Mouse (Mus musculus) right cerebral cortex, postnatal 10 days (tissue): ENCODE measurements around the gene Mylpf.

ENCODE experiments used
- DNase-seq, 2 experiments: peaks; one replicate each; pipeline ENCODE4 v3.0.0; 2021; ENCODE audit warnings: low spot score in 2 of 2

Gene Mylpf

DNA sequence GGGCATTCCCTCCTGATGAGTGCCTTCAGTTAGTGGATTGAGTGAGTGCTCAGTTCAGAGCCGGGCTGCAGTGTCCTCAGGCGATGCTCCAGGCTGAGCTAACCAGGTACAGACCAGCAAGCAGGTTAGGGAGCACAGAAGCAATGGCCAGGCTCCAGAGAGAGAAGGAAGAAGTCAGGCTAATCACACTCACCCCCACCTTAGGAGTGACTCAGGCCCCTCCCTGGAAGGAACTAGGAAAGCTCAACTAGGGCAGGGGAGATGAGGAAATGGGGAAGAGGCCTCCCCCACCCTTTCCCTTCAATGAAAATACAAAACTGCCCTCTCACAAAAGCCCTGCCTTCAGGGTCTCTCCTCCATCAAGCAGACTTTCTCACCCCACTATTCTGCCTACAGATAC is 2.1 kb upstream of the Mylpf start:
- peak in 1 of 2 experiments; percentile 44 for DNase-seq

DNA sequence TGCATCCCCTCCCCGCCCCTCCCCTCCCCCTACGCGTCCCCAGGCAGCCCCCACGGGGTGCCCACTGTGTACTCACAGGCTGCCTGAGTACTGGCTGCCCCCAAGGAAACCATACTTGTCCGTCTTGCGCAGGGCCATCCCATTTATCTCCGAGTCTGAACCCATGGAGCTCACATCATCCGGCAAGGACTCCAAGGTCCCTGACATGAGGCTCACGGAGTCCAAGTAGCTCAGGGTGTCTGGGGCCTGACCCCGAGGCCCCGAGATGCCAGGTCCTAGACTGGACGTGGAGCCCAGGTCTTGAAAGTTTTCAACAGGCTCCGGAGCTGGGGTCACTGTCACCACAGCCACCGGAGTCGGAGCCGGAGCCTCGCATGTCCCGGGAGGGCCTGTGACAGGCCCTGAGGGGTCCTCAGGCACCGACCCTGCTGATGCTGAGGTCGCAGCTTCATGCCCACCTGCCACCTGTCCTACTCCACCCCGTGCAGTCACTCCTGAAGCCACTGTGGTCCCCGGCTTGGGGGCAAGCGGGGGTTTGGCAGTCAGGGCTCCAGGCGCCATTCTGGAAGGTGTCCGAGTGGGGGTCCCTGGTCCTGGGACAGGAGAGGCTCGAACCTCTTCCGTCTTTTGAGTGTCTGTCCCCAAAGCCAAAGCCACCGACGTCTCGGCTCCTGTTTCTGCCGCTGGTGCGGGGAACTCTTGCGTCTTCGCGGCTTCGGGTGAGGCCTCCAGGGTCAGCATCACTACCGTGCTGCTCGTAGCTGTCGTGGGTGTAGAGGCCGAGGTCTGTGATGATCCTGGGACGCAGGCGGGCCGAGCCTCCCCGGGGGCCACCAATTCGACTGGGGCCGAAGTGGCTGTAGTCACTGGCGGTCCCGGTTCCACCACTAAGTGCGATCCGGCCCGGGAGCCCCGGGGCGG is 1.1 kb upstream of the Mylpf start:
- peak; percentile 58 to 68 for DNase-seq

DNA sequence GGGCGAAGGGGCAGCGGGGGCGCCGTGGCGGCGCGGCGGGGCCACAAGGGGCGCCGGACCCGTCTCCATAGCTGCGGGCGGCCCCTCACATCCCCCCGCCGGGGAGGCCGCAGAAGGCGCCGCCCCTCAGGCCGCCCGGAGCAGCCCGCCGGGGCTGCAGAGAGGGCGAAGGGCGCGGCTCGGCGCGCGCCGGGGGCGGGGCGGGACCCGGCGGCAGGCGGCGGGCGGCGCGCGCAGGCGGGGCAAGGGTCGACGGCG is 466 bp upstream of the Mylpf start, which contains the start of gene Tbc1d10b:
Gene Tbc1d10b (minus strand): TSS at position 174 of the 258 bp plus-strand sequence.
- DNase-seq, result no peak

DNA sequence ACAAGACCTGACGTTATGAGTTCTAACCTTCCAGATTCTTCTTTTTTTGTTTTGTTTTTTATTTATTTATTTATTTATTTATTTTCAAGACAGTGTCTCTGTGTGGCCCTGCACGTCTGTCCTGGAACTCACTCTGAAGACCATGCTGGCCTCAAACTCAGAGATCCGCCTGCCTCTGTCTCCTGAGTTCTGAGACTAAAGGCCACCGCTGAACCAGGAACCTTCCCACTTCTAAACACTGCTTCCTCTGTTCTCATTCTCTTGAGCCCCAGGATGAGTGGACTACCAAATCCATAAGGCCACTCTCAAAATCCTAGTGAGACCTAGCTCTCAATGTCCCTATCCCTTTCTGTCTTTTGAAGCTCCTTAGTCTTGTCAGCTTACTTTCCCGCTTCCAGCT is 1.2 kb downstream of the Mylpf start:
- no peak for DNase-seq

DNA sequence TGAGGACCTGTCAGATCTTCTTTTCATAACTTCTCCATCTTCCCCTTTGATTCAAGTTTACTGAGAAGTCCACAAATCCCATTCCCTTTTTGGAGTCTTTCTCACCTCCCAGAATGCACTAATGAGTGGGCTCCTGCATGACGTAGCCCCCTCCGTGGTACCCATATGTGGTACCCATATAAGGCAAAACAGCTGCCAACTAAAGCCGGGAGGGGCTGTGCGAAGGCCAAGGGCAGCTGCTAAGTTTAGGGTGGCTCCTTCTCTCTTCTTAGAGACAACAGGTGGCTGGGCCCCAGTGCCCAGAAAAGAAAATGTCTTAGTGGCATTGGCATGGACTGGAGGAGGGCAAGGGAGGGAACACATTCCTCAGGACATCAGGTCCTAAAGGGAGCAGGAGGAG is 1.6 kb downstream of the Mylpf start:
- DNase-seq, result peak in 1 of 2 experiments; percentile 48

DNA sequence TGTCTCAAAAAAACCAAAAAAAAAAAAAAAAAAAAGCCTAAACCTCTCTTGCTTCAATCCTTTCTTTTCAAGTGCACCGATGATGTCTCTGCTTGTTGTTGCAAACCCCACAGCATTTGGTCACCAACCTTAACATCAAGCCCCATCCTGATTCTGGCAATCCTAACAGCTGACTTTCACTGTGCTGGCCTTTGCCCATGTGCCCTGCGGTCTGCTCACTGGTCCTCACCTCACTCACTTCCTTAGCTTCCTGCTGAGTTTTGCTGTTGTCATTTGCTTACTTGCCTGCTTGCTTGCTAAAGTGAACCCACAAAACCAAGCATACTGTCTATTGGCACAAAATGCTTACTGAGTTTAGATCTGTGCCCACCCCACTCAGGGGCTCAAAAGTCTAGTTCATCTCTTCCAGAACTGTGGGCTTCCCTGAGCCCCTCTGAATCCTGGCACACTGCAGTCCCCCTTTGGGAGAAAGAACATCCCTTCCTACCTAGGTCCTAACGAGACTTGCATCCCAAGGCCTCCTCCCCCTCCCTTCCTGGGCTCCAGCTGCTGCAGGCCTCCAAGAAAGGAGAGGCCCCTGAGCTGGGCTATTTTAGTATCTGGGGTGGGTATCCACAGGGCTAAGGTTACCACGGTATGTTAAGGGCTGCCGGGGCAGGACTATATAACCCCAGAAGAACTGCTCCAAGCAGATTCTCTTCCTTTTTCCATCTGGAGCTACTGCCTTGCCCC is 2.5 kb downstream of the Mylpf start:
- no peak for DNase-seq

DNA sequence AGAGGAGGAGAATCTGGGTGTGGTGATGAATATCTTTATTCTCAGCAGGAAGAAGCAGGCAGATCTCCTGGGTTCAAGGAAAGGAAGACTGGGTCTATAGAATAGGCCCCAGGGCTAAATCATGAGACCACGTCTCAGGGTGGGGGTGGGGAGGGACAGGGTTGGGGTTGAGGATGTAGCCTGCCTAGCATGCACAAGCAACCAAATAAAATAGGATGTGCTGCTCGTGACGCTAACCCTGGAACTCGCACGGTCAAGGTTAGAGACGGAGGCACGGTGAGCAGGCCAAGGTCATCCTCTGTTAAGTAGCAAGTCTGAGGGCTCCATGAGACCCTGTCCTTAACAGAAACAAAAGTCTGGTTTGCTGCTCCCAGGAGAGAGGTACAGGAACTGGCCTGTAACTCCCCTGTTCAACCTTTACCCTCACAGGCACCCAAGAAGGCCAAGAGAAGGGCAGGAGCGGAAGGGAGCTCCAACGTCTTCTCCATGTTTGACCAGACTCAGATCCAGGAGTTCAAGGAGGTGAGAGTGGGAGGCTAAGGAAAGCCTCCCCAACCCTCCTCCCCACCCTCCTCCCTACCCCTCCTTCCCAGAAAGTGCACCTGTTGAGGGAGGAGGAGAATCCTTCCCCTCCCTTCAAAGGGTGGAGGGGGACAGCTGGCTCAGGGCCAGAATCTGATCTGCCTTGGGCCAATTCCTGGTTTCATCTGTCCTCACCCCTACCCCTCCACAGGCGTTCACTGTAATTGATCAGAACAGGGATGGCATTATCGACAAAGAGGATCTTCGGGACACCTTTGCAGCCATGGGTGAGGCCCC is 4.0 kb downstream of the Mylpf start:
- no peak for DNase-seq

DNA sequence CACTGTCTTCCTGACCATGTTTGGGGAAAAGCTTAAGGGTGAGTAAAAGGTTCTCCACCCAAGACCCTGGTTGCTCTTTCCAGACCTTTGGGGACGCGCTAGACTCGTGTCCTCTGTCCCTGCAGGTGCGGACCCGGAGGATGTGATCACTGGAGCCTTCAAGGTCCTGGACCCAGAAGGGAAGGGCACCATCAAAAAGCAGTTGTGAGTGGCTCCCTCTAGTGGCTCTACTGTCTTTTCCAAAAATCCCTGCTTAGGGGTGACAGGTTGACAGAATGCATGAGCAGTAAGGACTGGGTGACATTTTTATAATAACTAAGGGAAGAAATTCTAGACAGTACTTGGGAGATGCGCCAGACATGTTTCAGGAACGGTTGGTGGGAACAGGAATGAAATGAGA is 4.8 kb downstream of the Mylpf start:
- no peak for DNase-seq

DNA sequence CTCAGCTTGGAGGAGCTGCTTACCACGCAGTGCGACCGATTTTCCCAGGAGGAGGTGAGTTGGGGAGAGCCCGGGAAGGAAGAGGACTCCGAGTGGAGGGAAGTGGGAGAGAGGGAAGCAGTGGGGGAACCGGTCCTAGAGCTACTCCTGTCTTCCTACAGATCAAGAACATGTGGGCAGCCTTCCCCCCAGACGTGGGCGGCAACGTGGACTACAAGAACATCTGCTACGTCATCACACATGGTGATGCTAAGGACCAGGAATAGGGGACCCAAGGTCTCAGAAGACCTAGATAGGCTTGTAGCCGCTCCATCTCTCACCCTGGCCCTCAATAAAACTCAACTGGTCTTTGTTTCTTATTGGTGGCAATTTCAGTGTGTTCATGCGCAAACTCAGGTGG is 5.2 kb downstream of the Mylpf start:
- DNase-seq, result peak in 1 of 2 experiments; percentile 31

DNA sequence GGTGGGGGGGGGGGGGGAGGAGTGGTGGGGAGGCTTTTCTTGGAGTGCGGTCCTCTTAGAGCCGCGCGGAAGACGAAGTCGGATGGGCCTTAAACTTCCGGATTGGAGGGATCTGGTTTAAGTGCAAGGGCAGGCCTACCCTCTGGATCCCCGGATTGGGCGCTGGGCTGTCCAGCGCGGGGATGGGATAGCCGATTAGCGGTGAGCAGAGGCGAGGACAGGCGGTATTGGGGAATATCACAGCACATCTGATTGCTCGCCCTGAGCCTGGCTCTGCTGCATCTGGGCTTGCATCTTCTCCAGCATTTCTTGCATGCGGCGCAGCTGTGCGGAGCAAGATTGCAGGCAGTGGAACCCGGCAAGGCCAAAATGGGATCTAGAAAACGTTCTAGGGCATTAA is 5.8 kb downstream of the Mylpf start:
- no peak for DNase-seq

DNA sequence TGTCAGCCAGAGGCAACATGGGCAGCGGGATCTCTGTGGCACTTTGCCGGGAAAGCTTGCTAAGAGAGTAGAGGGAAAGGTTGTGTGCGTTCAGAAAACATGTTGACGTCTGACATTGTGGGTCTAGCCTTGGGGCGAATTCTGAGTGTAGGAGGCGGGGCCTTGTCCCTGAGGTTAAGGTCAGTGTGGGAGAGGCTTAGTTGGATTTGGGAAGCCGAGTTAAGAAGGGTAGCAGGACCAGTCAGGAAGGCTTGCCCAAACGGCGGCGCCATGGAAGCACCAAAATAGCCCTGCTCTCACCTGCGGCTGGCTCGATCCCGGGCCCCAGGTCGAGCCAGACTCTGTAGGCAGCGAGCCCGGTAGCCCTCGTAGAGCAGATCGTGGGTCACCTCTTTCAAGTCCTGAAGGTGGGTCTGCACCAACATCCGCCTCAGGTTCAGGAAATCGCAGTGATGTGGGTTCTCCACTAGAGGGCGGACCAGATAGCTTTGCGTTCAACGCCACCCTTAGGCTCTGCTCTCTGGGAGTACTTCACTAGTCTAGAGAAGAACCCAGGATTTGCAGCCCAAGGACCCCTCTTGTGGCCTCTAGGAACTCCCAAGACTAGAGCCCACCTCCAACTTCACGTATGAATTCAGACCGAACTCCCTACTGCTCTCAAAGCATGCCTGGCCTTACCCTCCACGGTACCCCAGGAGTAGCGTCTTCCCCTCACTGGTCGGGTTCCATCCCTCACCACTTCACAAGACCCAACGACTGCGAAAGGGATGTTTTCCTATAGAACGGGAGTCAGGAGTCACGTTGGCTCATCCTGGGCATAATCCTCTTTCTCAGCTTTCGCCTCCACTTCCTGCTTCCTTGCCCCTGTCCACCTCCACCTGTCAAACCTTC is 6.5 kb downstream of the Mylpf start:
- peak in 1 of 2 experiments; percentile 58 for DNase-seq

DNA sequence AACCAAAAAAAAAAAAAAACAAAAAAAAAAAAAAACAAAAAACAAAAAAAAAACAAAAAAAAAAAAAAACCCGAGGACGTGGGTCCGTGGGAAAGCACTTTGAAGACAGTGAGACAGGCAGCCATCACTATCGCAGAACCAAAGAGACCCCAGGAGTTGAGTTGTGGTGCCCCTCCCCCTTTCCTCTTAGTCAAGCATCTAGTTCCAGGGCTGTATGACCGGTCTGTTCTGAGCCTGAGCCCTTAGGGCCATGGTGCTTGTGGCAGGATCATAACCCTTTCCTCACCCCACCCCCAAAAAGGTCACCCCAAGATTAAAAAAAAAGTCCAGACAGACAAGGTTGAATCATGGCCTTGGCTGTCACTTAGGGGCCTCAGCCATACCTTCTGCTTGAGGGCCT is 7.6 kb downstream of the Mylpf start:
- DNase-seq, result no peak

DNA sequence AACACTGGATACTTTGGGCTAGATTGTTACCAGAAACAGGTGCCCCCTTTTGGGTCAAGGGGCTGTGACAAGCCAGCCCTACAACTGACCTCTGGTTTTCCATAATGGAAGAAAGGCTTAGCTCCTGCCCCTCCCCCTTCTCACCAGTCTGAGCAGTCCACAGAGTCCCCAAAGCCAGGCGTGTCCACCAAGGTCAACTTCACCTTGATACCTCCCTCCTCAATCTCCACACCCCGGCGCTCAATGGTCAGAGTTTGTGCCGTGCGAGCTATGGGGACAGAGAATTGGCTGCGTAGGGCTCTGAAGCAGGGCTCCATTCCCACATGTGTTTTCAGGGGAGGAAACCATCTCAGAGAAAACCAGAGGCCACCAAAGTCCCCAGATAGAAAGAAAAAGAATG is 8.8 kb downstream of the Mylpf start:
- no peak for DNase-seq

DNA sequence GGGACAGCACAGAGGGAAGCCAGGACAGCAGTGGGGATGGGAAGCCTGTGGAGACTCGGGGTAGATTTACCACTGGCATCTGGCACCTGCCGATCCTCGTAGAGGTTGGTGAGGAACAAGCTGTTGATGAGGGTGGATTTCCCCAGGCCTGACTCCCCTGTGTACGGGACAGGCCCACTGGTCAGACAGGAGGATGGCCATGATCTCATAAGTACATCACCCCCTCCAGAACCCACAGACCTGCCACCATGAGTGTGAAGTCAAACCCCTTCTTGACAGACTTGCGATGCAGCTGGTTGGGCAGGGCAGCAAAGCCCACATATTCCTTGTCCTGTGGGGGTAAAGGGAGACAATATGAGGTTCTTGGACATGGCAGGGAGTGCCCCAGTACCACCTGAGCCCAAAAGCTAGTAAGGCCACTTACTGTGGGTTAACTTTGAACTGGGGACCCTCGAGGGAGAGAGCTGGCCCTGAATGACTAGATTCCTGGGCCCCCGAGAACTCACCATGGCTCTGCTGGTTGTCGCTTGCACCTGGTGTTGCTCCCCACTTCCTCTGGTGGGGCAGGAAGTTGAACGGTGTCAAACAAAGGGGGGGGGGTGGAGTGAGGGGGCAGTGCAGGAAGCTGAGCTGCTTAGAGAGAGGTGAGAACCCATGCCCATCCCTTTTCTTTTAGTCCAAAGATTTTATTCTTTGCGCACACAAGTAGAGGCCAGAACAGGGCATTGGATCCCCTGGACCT is 9.4 kb downstream of the Mylpf start:
- DNase-seq, result no peak

DNA sequence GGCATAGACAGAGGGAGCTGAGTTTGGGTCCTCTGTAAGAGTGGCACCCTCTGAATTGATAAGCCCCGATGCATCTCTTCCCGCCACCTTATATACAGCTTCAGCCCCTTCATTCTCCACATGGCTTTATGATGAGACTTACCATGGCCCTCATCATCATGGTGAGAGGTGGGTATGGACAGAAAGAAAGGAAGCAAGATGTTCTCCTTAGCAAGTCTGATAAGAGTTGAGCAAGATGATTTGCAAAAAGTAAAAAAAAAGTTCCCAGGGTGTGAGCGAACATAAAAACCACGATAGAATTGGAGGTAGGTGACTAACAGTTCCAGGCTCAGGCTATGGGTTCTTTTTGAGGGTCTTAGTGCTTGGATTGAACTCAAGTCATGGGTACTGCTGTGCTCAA is 10.0 kb downstream of the Mylpf start:
- DNase-seq, result no peak

DNA sequence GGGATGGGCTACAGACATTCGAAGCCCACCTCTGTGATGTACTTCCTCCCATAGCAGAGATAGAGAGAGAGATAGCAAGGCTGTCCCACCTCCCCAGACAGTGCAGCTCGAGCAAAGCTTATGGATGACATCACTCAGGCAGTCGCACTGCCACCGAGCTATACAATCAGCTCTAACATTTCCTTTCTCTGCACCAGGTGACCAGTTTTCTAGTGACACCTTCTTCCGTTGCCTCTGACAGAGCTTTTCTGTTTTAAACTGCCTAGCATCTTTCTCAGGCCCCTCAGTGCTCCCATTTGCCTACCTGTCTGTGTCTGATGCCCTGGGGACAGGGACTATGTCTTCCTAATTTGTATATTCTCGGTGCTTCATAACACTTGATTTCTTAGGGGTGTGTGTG is 11.8 kb downstream of the Mylpf start:
- DNase-seq, result no peak

DNA sequence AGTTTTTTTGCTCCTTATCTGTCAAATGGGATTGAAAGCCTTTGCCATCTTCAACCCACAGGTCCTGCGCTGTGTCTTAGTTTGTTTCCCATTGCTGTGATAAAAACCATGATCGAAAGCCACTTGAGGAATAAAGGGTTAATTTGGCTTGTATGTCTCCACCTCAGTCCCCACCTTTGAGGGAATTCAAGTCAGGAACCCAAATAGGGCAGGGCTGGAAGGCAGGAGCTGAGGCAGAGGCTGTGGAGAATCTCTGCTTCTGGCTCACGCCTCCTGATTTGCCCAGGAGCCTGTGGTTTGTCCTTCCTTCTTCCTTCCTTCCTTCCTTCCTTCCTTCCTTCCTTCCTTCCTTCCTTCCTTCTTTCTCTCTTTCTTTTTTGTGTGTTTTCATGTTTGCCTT is 14.4 kb downstream of the Mylpf start:
- DNase-seq, result no peak

DNA sequence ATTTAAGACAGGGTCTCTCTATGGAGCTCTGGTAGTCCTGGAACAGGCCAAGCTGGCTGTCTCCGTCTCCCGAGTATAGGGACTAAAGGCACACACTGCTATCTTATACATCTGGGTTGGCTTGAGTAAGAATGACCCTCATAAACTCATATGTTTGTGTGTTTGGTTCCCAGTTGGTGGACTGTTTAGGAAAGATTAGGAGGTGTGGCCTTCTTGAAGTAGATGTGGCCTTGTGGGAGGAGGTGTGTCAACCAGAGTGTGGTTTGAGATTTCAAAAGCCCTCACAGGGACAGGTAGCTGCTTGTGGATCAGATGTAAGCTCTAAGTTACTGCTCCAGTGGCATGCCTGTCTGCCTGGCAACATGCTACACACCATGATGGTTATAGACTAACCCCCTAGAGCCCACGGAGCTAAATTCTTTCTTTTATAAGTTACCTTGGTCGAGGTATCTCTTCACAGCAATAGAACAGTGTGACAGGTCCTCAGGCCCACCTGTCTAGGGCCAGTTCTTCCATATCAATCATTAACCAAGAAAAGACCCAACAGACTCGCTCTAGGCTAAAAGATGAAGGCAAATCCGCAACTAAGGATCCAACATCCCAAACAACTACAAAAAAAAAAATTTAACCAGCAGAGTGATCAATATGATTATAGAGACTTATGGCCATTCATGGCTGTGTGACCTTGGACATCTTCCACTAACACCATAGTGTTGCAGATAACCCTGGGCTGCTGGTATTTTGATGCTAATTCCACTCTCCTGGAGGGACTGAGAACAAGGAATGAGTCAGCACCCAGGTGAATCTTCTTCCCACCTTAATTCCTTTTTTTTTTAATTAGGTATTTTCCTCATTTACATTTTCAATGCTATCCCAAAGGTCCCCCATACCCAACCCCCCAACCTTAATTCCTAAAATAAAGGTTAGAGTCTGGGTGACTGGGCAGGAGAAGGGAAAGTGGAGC is 15.1 kb downstream of the Mylpf start:
- DNase-seq, result no peak

DNA sequence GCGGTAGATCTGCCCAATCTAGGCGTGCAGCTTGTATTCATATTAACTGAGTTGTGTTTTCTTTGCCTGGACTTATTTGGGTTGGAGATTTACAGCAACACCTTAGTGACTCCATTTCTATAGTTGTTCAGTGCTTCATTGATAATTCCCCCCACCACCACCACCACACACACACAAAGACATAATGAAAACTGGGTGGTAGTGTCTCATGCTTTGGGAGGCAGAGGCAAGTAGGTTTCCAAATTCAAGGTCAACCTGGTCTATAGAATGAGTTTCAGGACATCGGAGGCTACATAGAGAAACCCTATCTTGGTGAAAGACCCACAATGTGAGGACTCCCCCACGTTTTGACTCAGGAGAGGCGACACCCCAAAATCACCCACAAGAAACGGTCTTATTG is 15.9 kb downstream of the Mylpf start:
- DNase-seq, result no peak
